ENCODE assay signal across 23 mouse cellular contexts in the genomic region with DNA sequence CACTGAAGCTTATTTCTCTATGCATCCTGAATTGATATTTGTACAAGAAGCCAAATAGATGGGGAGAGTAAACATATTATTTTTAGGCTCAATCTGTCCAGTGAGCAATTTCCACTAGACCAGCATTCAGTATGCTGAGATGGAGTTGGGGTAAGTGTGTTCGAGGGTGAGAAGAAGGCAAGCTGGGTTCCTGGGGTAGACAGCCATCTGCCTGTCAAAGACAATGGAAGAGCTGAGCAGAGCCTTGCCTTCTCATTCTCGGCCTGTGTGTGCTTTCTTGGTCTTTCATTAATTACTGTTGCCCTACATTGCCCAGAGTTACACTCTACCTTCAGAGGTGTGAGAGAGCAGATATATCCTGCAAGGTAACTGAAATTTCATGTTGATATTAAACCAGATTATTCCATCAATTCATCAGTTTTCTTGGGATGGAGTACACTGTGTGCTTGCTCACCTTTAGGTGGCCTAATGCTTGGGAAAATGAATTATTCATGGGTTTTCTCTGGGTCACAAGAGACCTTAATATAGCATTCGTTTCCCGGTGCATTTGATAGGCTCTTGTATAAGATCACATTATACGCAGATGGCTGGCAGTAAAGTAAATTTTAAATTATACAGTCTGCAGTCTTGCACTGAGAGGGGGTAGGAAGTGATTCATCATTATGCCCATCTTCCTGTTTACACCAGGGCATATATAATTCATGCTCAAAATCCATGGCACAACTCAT.
DNase-seq lines count a peak whose midpoint lies in the region; ATAC-seq and TF ChIP-seq lines count a peak whose summit lies in the region.
"Had no signal": no experiment of that assay in that cellular context is flagged by ENCODE, and none has a peak within 500 bp of the region (broad histone marks: within the 10 kb centered on the region; RNA-seq: fewer than 3 reads in every experiment).

No protein-coding gene starts in this region.

- no peaks in the 10 kb centered on the region for H3K27me3 ChIP-seq in midbrain, embryonic 14.5 days (ENCODE audit: control insufficient read depth, insufficient read depth, low read length)
- no peaks in the 10 kb centered on the region for H3K27me3 ChIP-seq in midbrain, postnatal 0 days (ENCODE audit: insufficient read depth, low read length)
- no peaks in the 10 kb centered on the region for H3K27me3 ChIP-seq in forebrain, postnatal 0 days (ENCODE audit: insufficient read depth, low read length)
- H3K27me3 ChIP-seq: CH12.LX; heart, embryonic 15.5 days; Patski had no signal

- no peak for DNase-seq in frontal cortex, postnatal 25 days (ENCODE audit: low spot score in 2 of 2)
- DNase-seq in midbrain, embryonic 14.5 days: peak; percentile 39
- DNase-seq in midbrain, postnatal 0 days (ENCODE audit: low spot score): no peak
- no peak for DNase-seq in forebrain, postnatal 0 days
- DNase-seq in B cell, adult 2 months: no peak
- DNase-seq in kidney, adult 8-10 months: no peak
- DNase-seq: adrenal gland, postnatal 36 days; cerebellum, adult 11-12 months; cerebellum, postnatal 10 days; gastrocnemius, adult 2 months; heart, postnatal 36 days; kidney, adult 2 months; kidney, postnatal 14 days; liver, postnatal 0 days; right cerebral cortex, postnatal 14 days; spleen, adult 18-20 months had no signal

- no peaks in the 10 kb centered on the region for H3K36me3 ChIP-seq in midbrain, embryonic 14.5 days (ENCODE audit: control insufficient read depth, insufficient read depth, low read length)
- no peaks in the 10 kb centered on the region for H3K36me3 ChIP-seq in midbrain, postnatal 0 days (ENCODE audit: insufficient read depth, low read length)
- H3K36me3 ChIP-seq in forebrain, postnatal 0 days (ENCODE audit: insufficient read depth): no peaks in the 10 kb centered on the region
- H3K36me3 ChIP-seq: G1E; heart, embryonic 15.5 days had no signal

- ATAC-seq in frontal cortex, adult (ENCODE audit: low TSS enrichment): peak; percentile 73
- no peak for ATAC-seq in midbrain, embryonic 14.5 days (ENCODE audit: low FRiP score, low TSS enrichment)
- no peak for ATAC-seq in midbrain, postnatal 0 days (ENCODE audit: low FRiP score)
- ATAC-seq in forebrain, postnatal 0 days: peak; percentile 92
- ATAC-seq: liver, postnatal 0 days; lung, postnatal 0 days; Patski had no signal

- H3K27ac ChIP-seq in midbrain, embryonic 14.5 days (replicated peaks; ENCODE audit: low read depth, low read length): peak overlapping the region; percentile 67; the same call in 1 of the 2 replicates
- no peak overlapping the region for H3K27ac ChIP-seq in midbrain, postnatal 0 days (ENCODE audit: low read depth, low read length)
- no peak overlapping the region for H3K27ac ChIP-seq in forebrain, postnatal 0 days (ENCODE audit: low read depth, low read length)
- H3K27ac ChIP-seq in olfactory bulb, adult 2 months (ENCODE audit: insufficient read depth, low read depth, low read length): peak overlapping the region; percentile 36; the same call in 1 of the 2 replicates
- H3K27ac ChIP-seq: gastrocnemius, adult 2 months; heart, embryonic 15.5 days had no signal

- no peak overlapping the region for H3K9ac ChIP-seq in midbrain, embryonic 14.5 days (replicated peaks; ENCODE audit: low read length)
- H3K9ac ChIP-seq in midbrain, postnatal 0 days (replicated peaks; ENCODE audit: low read length, poor library complexity, severe bottlenecking): no peak overlapping the region
- H3K9ac ChIP-seq in forebrain, postnatal 0 days: no peak overlapping the region
- H3K9ac ChIP-seq: heart, embryonic 15.5 days; liver, postnatal 0 days had no signal

- H3K9me3 ChIP-seq in midbrain, embryonic 14.5 days (ENCODE audit: control insufficient read depth, low read length): no peaks in the 10 kb centered on the region
- no peaks in the 10 kb centered on the region for H3K9me3 ChIP-seq in midbrain, postnatal 0 days (ENCODE audit: low read length)
- no peaks in the 10 kb centered on the region for H3K9me3 ChIP-seq in forebrain, postnatal 0 days (ENCODE audit: low read length)
- H3K9me3 ChIP-seq: heart, embryonic 15.5 days had no signal

- 54% methylated on average over 5 of the region's 5 CpGs for WGBS in midbrain, embryonic 14.5 days
- 47% methylated on average over 5 of the region's 5 CpGs for WGBS in midbrain, postnatal 0 days
- WGBS in forebrain, postnatal 0 days: 49% methylated on average over 5 of the region's 5 CpGs
- 35% methylated on average over 5 of the region's 5 CpGs for WGBS in olfactory bulb, adult 2 months

- H3K4me3 ChIP-seq in midbrain, embryonic 14.5 days (replicated peaks; ENCODE audit: low read depth, low read length): no peak overlapping the region
- H3K4me3 ChIP-seq in midbrain, postnatal 0 days (ENCODE audit: low read depth, low read length): no peak overlapping the region
- no peak overlapping the region for H3K4me3 ChIP-seq in forebrain, postnatal 0 days (ENCODE audit: low read depth, low read length)
- no peak overlapping the region for H3K4me3 ChIP-seq in olfactory bulb, adult 2 months (ENCODE audit: insufficient read depth, low read depth, low read length)
- H3K4me3 ChIP-seq: gastrocnemius, adult 2 months; heart, embryonic 15.5 days had no signal

- H3K4me2 ChIP-seq in midbrain, embryonic 14.5 days (ENCODE audit: low read length): no peak overlapping the region
- no peak overlapping the region for H3K4me2 ChIP-seq in midbrain, postnatal 0 days (ENCODE audit: low read depth, low read length, poor library complexity, severe bottlenecking)
- H3K4me2 ChIP-seq in forebrain, postnatal 0 days (ENCODE audit: low read depth): no peak overlapping the region
- H3K4me2 ChIP-seq: heart, embryonic 15.5 days had no signal

- no peak for TF ChIP-seq POLR2A in olfactory bulb, adult 2 months (IDR thresholded peaks at IDR 0.05; ENCODE audit: insufficient read depth, low read depth, low read length)

- no peak for TF ChIP-seq CTCF in midbrain, postnatal 0 days (IDR thresholded peaks at IDR 0.05)
- TF ChIP-seq CTCF in forebrain, postnatal 0 days (IDR thresholded peaks at IDR 0.05; ENCODE audit: low read depth): no peak
- no peak for TF ChIP-seq CTCF in olfactory bulb, adult 2 months (IDR thresholded peaks at IDR 0.05; ENCODE audit: insufficient read depth, low read depth, low read length)

- peaks cover 4% of the 10 kb centered on the region; the same call in 1 of the 2 replicates for H3K4me1 ChIP-seq in midbrain, embryonic 14.5 days (ENCODE audit: control insufficient read depth, insufficient read depth, low read length)
- H3K4me1 ChIP-seq in midbrain, postnatal 0 days (ENCODE audit: insufficient read depth, low read length): no peaks in the 10 kb centered on the region
- H3K4me1 ChIP-seq in forebrain, postnatal 0 days (ENCODE audit: insufficient read depth): 0 out of 2 replicates have a peak, but pooled peaks cover 4% of the 10 kb centered on the region
- peaks cover 5% of the 10 kb centered on the region for H3K4me1 ChIP-seq in olfactory bulb, adult 2 months (ENCODE audit: control insufficient read depth, insufficient read depth, low read length)
- H3K4me1 ChIP-seq: heart, embryonic 15.5 days had no signal

Comparison
In these comparisons a context has a peak if more than half of its experiments do, and no peak if none do; other contexts are left out.
1. H3K27ac ChIP-seq: peak in midbrain, embryonic 14.5 days (single experiment) and olfactory bulb, adult 2 months (single experiment); none in midbrain, postnatal 0 days (single experiment) and forebrain, postnatal 0 days (single experiment).
2. ATAC-seq: peak in frontal cortex, adult (single experiment) and forebrain, postnatal 0 days (single experiment); none in midbrain, embryonic 14.5 days (single experiment) and midbrain, postnatal 0 days (single experiment).